Mouse (Mus musculus) hindlimb bud, embryonic 11.5 days (tissue): ENCODE measurements around the gene Zmat5.
"Not testable (repeated sequence)": the region's sequence is repeated elsewhere in the genome, so short reads cannot be mapped to it uniquely, and the experiment has no call there.

ENCODE experiments used
- DNase-seq: peaks from one replicate; pipeline ENCODE4 v3.0.0-alpha.2; 2012; ENCODE audit warnings: low read depth, low spot score; ENCODE audit errors: extremely low spot score

The Zmat5 gene

DNA sequence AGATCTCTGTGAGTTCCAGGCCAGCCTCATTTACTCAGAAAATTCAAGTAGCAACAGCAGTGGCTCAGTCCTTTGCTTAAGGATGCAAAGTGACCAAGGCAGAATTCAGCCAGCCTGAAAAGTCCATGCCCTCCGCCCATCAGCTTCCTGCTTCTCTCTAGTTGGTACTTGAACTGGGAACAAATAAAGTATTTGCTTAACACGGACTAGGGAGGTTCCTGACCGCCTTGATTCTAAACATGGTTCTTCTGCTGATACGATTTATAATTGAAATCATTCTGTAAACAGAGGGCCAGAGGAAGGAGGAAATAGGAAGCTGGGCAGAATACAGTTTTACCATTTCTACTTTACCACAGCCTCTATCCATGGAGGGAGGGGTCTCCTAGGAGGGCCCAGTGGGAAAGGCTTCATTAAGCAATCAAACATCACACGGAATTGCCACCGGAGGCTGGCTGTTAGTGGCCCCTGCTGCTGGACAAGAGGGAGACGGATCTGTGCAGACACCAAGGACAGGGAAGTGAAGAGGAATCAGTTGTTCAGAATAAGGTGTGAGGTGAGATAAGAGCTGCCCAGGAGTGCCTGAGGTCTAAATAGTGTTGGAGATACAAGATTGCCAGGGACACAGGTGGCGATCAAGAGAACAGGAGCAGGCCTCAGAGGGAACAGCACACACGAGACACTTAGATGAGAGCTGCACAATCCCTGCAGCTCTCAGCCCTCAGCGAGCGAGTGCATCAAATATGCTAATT is 15.7 kb upstream of the Zmat5 start:
- DNase-seq, result no peak

GRCm38 (mm10) chr11:4690353-4690752 is 14.1 kb upstream of the Zmat5 start:
- DNase-seq, result no peak

- DNase-seq, result no peak
Observed at GRCm38 (mm10) chr11:4691213-4691612, 13.3 kb upstream of the Zmat5 start.

DNA sequence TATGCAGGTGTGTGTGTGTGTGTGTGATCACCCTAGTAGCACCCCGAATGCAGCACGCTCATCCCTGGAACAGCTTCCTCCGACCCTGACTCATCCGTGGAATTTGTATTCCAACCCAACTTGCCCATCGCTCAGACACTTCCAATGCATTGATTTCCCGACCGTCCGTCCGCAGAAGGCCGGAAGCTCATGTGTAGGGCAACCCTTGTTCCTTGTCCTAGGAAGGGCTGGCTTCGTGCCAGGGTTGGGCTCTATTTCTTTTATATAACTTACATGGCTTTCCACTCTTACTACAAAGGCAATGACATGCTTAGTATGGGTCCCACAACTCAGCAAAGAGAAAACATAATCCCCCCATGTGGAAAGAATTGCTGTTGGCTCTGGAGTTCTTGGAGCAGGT is 12.3 kb upstream of the Zmat5 start:
- no peak for DNase-seq

GRCm38 (mm10) chr11:4697043-4697983 is 7.2 kb upstream of the Zmat5 start:
- DNase-seq, result no peak

- DNase-seq, result no peak
Observed at GRCm38 (mm10) chr11:4700726-4701125, 3.8 kb upstream of the Zmat5 start.

- DNase-seq, result peak; percentile 3
Observed at GRCm38 (mm10) chr11:4703688-4704071, 798 bp upstream of the Zmat5 start.

GRCm38 (mm10) chr11:4705178-4705577 is 700 bp downstream of the Zmat5 start:
- DNase-seq, result no peak

DNA sequence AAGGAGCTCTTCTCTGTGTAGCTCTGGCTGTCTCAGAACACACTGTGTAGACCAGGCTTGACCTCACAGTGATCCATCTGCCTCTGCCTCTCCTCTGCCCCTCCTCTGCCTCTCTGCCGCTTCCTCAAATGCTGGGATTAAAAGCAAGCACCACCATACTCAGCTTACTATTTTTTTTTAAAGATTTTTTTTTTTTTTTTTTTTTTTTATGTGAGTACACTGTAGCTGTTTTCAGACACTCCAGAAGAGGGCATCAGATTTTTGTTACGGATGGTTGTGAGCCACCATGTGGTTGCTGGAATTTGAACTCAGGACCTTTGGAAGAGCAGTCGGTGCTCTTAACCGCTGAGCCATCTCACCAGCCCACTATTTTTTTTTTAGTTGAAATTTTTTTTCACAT is 5.7 kb downstream of the Zmat5 start:
- not testable (repeated sequence) for DNase-seq

- DNase-seq, result no peak
Observed at GRCm38 (mm10) chr11:4712822-4713221, 8.3 kb downstream of the Zmat5 start.

- DNase-seq, result no peak
Observed at GRCm38 (mm10) chr11:4714727-4715126, 10.2 kb downstream of the Zmat5 start.

- DNase-seq, result no peak
Observed at GRCm38 (mm10) chr11:4715596-4715995, 11.1 kb downstream of the Zmat5 start.

DNA sequence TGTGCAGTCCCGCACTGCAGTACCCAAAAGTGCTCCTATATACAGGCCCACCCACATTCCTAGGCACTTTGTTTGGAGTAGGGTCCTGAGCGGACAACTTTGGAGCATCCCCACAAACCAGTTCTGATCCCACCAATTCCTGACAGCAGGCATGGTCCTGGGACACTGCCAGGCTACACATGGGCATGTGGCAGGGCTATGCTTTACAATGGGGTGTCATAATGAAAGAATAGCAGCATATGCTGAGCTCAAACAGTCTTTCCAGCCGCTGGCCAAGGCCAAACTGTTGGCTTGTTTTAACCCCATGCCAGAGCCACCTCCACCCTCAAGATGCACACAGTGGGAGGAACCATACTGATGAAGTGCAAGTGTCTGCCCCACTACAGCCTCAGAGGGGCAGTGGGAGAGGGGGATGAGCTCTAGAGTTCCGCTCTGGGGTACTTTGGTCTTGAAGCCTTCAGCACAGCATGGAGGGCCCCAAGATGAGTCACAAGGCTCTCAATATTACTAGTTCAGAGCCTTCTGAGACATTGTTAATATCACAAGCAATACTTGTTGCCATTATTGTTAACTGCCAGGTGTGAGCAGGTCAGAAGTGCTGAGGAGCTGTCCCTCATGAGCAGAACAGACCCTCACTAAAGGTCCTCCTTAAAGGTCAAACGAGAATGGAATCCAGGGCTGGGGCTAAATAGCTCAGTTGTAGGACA is 12.2 kb downstream of the Zmat5 start:
- DNase-seq, result no peak

GRCm38 (mm10) chr11:4718548-4718947 is 14.1 kb downstream of the Zmat5 start:
- no peak for DNase-seq

- no peak for DNase-seq
Observed at GRCm38 (mm10) chr11:4719961-4720360, 15.5 kb downstream of the Zmat5 start.

DNA sequence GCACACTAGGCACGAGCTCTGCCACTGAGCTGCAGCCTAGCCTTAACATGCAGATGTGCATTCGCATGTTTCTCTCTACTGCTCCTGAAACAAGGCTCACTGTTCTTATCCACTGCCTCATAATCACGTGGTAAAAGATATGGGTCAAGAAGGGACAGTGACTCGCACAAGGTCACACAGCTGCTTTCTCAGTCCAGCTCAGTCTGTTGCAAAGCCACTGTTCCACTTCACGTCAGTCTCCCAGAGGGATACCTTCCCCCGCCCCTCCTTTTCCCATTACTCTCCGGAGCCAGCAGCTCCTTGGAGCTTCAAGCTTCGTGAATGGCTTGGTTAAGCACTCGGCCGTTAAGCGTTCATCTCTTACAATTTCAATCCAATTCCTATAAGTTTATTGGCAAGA is 15.9 kb downstream of the Zmat5 start:
- DNase-seq, result no peak

DNA sequence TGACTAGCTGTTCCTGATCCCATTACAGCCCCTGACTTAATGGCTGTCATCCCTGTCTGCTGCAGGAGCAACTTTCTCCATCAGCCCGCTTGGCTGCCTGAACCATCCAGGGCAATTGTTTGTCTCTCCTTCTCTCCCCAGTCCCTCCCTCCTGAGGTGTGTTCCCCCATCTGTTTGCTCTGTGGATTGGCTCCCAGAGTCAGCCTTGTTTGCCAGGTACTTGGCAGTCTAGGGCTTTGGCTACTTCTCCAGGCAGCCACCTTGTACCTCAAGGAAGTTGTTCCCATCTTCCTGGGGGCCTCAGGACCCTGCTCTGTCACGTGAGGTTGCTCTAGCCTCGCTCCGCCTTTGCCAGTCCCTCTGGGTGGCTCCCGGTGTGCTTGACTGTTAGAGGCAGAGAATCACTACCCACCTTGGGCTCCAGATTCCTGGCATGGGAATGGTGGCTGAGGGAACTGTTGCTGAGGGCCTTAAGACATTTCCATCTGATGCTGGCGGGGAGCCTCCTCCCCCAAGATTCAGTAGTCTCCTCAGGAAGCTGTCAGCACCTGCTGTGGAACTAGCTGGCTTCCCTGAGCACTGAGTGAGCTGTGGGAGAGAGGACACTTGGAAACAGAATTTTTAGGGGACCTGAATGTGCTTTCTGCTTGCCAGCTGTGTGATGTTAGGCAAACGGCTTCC is 16.6 kb downstream of the Zmat5 start:
- no peak for DNase-seq

DNA sequence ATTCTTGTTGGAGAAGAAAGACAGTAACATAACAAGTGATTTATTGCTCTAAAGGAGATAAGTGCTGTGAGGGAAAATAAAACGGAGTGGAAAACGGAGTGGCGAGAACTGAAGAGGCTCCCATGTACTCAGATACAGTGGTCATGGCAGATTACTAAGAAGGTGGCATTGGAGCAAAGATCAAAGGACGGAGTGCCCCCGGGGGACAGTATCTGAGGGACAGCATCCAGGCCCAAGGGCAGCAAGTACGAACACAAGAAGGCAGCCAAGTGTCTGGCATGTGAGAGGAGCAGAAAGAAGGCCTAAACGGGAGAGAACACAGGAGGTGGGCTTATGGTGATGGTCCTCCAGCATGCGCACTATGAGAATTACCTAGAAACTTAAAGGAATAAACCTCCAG is 17.2 kb downstream of the Zmat5 start:
- DNase-seq, result no peak

GRCm38 (mm10) chr11:4729603-4730002 is 25.1 kb downstream of the Zmat5 start:
- no peak for DNase-seq

DNA sequence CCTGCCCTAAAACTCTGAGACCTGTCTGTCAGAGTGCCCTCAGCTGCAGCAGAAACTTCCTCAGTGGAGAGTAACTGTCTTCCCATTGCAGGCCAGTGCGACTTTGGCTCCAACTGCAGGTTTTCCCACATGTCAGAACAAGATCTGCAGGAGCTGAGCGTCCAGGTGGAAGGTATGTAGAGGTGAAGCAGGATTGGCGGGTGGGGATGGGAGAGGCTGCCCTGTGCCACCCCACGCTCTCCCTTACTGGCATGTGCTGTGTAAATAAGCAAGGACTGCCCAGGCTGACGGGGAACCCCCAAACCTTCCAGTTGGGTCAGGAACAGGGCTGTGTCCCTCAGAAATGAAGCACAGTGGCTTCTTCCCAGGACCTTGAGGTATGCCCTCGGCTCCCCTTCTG is 25.6 kb downstream of the Zmat5 start:
- no peak for DNase-seq

DNA sequence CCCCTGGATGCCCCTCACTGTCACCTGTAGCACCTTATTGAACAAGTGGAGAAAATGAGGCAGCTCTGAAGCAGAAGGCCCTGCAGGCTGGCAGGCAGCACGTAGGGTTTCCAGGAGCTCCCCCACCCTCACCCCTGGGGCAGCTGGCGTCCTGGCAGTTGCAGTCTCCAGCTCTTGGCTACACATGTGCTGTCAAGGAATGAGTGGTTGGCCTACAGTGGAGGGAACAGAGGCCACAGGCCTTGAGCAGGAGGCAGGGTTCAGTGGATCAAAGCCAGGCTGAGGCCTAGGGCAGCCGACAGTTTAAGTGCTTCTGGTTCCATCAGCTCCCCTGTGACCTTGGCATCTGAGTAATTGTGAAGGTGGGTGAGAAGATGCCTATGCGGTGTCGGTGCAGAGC is 26.4 kb downstream of the Zmat5 start:
- no peak for DNase-seq
